Mouse (Mus musculus) B cell, adult 2 months (primary cell): ENCODE data around the gene Ppfia3.
"Not testable (repeated sequence)": the region's sequence is repeated elsewhere in the genome, so short reads cannot be mapped to it uniquely, and the experiment has no call there.

Experiments
- DNase-seq, 2 experiments: peaks; one replicate each; pipeline ENCODE4 v3.0.0; 2022

The Ppfia3 gene

DNA sequence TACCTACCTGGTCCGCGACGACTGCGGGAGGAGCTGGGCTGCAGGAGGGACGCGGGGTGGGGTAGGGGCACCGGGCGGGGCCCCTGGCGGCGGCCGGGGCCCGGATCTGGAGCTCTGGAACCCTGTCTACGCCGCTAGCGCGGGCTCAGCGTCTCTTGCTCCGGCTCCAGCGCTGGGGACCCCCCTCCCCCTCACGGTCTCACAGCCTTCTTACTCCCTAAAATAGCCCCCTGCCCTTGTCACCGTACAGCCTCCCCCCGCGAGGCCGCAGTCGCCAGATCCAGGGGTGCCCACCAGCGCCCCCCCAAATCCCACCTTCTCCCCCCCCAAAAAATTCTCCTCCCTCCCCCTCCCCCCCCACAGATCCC lies at the start of gene Ppfia3:
Gene Ppfia3 (minus strand): TSS at position 368 of the 368 bp plus-strand sequence.
- no peak for DNase-seq

DNA sequence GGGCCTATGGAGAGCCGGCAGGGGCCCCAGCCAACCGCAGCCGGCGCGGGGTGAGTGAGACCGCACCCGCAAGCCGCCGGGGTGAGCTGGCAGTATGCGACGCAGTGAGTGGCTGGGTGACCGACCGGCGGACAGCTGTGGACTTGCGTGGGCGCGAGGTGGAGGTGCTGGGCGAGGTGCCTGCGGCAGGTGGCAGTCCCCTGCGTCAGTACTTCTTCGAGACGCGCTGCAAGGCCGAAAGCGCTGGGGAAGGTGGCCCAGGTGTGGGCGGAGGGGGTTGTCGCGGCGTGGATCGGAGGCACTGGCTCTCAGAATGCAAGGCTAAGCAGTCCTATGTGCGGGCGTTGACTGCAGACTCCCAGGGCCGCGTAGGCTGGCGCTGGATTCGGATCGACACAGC lies 48.8 kb upstream of the Ppfia3 start:
- DNase-seq = peak; percentile 23 to 27

DNA sequence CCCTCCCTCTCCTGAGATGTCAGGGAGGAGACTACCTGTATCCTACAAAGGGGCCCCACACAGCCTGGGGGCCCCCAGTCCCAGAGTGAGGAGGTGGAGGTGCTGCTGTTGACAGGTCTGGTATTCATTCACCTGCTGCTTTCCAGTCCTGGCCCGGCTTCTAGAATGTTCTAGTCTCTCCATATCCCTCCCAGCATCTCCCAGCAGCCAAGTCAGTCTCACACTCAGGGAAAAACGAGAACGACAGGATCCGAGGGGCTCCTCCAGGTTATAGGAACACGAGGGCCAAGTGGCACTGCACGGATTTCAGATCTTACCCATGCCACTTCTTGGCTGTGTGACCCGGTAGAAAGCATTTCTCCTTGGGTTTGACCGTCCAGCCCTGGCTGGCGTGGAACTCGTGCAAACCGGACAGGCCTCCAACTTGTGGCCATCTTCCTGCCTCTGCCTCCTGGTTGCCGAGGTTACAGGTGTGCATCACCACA lies 48.0 kb upstream of the Ppfia3 start:
- no peak for DNase-seq

DNA sequence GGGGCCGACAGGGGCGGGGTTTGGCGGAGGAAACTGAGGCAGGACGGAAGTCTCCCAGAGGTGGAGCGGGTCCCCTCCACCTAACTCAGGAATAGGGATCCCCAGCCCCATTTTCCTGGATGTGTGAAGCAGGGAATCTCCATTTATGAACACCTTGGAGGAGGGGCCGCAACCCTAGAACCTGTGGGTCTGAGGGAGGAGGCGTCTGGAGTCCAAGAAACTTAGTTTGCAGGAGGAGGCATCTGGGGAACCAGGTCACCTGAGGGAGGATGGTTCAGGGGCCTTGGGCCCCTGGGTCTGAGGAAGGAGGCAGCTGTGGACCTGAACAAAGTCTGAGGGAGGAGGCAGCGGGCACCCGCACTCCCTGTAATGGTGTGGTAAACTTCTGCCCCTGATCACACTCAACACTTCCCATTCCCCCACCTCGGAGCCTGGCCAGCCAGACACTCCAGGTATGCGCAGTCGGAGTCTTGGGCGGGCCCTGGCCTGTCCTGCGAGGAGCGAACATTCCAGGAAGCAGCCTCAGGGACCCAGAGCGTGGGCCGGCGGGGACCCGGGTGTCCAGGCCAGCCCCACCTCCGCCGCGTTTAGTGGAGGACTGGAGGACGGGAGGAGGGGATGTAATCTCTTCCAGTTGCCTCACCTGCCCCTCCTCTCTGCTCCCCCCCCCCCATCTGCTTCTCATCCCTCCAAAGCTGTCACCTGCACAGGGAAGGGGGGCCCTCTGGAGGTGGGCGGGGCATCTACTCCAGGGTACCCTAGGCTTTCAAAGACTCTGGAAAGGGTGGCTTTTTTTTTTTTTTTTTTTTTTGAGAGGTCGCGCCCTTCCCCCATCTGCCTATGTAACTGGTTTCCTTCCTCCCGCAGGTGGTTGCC lies 47.3 kb upstream of the Ppfia3 start:
- DNase-seq = peak; percentile 13 to 21

DNA sequence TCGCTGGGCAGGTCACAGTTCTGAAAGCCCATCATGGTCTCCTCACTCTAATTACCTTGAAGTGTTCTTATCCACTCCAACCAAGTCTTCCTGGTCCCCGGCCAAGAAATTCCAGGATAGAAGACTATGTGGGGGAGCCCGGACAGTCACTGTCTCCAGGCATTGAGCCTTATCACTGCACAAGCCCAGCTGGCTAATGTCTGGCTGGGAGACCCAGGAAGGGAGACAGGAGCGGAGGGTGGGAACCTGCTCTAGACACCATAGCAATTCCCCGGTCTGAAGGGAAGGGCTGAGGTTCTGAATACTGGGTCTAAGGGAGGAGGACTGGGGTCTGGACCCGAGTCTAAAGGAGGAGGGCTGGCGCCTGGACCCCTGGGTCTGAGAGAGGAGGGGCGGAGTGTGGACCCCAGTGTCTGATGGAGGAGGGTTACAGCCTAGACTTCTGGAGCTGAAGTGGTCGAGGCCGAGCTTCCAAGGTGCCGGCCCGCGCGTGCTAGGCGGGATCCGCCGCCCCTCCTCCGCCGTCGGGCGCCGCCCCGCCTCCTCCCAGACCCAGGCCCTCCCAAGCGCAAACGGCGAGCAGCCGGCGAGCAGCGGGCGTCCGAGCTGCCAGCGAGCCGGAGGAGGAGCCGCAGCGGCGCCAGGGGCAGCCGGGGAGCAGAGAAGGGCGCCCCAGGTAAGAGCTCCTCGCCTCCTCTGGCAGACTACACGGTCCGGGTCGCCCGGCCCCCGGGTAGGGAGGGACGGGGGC lies 46.5 kb upstream of the Ppfia3 start, which contains the start of gene Ntf5:
Gene Ntf5 (plus strand): TSS at position 583 of the 751 bp plus-strand sequence.
- peak in 1 of 2 experiments; percentile 18 for DNase-seq

DNA sequence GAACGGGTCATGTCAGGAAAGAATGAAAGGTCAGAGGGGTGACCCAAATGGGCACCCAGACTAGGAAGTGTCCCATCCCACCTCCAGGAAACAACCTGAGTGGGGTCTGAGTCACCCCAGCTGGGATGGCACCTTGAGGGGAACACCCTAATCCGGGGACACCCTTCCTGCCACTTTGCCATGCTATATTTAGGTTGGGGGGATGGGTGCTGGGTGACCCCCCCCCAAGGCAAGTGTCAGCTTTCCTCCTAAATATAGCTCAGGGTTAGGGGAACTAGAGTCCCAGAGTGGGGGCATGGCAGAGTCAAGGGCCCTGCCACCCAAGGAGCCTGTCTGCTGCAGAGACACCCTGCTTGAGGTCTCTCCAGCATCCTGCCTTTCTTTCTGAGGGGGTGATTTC lies 45.6 kb upstream of the Ppfia3 start:
- DNase-seq = no peak

DNA sequence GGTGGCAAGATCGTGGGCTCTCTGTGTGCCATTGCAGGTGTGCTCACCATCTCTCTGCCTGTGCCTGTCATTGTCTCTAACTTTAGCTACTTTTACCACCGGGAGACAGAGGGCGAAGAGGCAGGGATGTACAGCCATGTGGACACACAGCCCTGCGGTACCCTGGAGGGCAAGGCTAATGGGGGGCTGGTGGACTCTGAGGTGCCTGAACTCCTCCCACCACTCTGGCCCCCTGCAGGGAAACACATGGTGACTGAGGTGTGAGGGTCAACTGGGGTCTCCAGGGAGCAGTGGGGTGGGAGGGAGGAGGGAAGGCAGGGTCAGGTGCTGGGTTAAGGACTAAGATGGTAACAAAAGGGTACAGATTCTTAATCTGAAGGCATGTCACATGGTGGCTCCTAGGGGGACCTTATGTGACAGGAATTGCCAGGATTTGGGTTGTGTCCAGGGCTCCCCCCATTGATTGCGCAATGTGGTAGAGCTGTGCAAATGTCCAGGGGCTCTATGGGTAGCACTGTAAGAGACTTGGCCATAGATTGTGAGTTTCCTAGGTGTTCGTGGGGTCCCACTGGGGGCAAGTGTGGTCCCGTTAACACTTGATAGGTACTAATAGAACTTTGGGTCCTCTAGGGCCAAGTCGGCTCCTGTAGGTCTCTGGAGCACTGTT lies 42.8 kb upstream of the Ppfia3 start:
- no peak for DNase-seq

DNA sequence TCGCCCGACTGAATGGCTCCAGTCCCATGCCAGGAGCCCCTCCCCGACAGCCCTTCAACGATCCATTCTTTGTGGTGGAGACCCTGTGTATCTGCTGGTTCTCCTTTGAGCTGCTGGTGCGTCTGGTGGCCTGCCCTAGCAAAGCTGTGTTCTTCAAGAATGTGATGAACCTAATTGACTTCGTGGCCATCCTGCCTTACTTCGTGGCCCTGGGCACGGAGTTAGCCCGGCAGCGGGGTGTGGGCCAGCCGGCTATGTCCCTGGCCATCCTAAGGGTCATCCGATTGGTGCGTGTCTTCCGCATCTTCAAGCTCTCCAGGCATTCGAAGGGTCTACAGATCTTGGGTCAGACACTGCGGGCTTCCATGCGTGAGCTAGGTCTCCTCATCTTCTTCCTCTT lies 42.1 kb upstream of the Ppfia3 start:
- DNase-seq = no peak

DNA sequence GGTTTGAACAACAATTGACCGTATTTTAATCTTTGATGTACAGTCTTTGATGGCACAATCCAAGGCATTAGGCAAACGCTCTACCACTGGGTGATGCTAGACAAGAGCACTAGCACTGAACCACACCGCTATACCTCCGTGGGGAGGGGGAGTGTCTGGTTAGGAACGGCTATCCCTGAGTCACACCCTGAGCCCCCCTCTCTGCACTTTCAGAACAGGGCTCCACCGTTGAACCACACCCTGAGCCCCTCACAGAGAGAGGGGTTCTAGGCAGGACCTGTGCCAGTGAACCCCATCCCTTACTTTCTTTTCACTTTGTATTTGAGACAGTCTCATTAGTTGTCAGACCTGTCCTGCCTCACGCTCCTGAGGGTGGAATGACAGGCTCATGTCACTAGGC lies 41.5 kb upstream of the Ppfia3 start:
- DNase-seq = no peak

DNA sequence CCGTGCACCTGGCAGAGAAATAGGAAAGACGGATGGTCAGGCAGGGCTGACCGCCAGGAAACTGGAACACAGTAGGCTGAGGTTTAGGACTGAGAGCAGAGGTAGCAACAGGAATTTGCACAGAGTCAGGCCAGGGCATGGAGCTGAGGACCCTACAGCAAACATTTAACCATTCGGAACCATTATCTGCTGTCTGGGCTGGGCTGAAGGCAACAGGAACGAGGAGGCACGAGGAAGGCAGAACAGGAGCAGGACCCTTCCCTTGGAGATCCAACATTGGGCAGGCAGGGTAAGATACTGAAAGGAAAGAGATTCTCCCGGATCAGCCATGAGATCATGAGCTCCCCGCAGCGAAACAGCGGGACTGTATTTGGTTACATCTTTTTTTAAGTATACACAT lies 41.0 kb upstream of the Ppfia3 start:
- no peak for DNase-seq

DNA sequence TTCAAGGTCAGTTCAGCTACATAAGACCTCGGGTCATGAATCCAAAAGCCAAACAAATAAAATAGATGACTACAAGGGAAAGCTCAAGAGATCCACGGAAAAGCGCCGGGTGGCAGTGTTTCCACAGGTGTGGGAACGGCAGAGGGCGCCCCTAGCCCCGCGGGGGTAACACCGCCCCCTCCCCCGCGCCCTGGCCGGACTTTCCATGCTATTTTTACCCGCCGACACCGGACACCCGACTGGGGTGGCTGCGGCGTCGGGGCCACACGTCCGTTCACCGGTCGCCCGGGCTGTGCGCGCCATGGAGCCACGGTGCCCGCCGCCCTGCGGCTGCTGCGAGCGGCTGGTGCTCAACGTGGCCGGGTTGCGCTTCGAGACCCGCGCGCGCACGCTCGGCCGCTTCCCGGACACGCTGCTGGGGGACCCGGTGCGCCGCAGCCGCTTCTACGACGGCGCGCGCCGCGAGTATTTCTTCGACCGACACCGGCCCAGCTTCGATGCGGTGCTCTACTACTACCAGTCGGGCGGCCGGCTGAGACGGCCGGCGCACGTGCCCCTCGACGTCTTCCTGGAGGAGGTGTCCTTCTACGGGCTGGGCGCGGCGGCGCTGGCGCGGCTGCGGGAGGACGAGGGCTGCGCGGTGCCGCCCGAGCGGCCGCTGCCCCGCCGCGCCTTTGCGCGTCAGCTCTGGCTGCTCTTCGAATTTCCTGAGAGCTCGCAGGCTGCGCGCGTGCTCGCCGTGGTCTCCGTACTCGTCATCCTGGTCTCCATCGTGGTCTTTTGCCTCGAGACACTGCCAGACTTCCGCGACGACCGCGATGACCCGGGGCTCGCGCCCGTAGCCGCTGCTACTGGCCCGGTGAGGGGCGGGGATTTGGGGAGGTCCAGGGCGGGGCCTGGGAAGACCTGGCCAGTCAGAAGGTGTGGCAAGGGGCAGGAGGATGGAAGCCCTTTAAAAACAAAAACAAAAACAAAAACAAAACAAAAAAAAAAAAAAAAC lies 39.6 kb upstream of the Ppfia3 start:
- peak; percentile 16 to 36 for DNase-seq

DNA sequence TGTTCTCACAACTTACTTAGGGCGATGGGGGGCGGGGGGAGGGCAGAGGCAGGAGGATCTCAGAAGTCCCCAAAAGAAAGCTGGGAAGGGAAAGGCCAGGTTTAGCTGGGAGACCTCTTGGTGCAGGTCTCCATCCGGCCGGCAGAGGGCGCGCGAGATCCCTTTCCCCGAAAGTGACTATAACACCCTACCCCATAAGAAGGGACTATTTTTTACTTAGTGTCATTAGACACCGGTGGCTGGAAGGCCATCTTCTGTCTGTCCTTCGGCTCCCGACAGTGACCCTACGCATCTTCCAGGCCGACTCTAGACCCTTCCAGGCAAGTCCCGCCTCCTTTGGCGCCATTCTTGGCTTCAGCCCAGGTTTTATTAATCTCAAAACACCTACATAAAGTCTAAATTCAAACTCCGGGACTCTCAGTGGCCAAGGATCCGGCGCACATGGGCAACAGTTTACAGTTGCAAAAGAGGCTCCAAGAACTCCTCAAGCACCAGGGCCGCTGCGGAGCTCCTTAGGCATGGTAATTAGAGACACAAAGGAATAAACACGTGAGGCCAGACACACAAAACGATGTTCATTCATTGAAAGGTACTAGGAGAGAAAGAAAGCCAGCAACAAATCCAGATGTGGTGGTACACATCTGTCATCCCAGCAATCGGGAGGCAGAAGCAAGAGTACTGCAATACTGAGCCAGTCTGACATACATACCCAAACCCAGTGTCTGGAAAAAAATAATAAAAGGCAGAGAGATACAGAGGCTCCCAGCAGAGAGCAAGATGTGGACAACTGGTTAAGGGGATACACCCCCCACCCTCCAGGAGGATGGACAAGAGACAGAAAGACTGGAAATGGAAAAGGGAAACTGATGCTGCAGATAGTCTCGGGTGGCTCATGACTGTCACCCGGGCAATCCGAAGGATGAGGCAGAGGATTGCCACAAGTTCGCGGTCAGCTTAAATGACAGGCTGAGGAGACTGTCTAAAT lies 38.6 kb upstream of the Ppfia3 start, which contains the start of gene Kcna7:
Gene Kcna7 (plus strand): TSS at position 563 of the 985 bp plus-strand sequence.
- DNase-seq = peak; percentile 84

DNA sequence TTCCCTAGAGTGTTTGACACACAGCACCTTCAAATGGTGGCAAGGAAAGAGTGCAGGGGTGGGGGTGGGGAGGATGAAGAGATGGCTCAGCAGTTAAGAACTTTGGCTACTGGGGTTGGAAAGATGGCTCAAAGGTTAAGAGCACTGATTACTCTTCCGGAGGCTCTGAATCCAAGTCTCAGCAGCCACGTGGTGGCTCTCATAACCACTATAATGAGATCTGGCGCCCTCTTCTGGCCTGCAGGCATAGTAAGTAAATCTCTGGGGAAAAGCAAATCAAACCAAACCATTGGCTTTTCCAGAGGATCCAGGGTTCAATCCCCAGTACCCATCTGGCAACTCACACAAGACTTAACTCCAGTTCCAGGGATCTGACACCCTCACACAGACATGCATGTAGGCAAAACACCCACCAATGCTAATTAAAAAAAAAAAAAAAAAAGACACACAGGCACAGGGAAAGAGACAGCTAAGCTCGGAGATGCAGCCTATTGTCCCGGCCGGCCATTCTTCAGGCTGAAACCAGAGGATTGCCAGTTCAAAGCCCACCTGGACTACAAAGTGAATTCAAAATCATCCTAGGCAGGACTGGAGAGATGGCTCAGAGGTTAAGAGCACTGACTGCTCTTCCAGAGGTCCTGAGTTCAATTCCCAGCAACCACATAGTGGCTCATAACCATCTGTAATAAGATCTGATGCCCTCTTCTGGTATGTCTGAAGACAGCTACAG lies 36.9 kb upstream of the Ppfia3 start:
- peak; percentile 79 to 80 for DNase-seq

DNA sequence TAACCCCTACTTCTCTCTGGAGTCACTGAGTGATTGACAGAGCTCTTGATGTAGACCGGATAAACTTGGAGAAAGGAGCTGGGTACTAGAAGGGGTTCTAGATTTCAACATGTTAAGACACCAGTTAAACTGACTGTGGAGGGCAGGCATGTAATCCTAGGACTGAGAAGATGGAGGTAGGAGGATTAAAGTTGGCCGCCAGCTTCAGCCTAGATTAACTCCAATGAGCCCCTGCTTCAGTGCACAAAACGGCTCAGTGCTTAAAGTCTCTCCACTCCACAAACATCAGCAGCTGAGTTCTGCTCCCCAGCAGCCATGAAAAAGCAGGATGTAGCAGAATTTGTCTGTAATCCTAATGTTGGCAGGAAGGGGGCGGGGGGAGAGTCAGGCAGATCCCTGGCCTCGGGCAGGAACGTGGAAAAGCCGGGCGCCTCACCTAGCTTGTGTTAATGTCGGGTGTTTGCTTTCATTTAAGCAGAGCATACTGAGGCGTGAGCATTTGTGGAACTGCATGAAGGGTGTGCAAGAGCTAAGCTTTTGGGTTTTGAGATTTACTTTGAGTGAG lies 34.8 kb upstream of the Ppfia3 start:
- no peak for DNase-seq

DNA sequence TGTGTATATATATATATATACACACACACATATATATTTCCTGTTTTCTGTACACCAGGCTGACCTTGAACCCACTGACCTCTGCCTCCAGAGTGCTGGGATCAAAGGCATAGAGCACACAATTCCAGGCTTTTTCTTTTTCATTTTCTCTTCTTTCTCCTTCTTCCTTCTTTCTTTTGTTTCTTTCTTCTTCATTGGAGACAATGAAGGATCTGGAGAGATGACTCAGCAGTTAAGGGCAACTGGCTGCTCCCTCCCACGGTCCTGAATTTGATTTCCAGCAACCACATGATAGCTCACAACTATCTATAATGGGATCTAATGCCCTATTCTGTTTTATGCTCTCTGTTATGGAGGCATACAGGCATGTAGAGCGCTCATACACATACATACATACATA lies 30.0 kb upstream of the Ppfia3 start:
- no peak for DNase-seq

DNA sequence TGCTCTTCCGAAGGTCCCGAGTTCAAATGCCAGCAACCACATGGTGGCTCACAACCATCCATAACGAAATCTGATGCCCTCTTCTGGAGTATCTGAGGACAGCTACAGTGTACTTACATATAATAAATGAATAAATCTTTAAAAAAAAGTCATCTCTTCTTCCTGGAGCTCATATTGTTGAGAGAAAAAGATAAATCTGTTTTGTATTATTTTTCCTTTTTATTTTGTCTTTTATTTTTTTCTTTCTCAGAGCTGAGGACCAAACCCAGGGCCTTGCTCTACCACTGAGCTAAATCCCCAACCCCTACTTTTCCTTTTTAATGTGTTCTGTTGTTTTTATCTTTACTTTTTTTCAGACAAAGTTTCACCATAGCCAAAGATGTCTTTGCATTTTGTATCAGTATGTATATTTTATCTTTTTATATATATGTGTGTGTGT lies 29.5 kb upstream of the Ppfia3 start:
- not testable (repeated sequence) for DNase-seq

DNA sequence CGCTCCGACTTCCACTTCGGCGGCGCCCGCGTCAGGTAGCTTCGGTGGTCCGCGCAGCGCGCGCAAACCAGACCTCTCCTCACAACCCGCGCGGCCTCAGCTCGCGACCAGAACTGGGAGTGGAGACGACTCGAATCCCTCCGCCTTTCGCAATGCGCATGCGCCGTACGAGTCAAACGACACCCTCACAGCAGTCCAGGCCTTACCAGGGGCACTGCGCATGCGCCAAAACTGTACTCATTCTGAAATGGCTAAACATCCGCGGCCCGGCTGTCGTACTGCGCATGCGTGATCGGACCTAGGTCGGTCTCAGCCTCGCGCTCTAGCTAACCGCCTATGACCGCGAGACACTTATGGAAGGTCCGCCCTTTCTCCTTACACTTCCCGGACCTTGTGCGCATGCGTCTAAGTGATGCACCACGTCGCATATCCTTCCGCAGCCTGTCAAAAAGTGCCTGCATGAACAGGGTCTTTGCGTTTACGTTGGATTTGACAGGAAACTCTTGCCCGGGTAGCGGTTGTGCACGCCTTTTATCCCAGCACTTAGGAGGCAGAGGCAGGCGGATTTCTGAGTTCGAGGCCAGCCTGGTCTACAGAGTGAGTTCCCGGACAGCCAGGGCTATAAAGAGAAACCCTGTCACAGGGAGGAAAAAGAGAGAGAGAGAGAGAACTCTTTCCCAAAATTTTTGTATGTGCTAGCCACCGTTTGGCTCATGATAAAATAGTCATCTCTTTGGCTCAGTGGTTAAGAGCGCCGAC lies 28.9 kb upstream of the Ppfia3 start, which contains the start of gene Snrnp70:
Gene Snrnp70 (minus strand): TSS at position 165 of the 759 bp plus-strand sequence.
- peak; percentile 99 for DNase-seq

DNA sequence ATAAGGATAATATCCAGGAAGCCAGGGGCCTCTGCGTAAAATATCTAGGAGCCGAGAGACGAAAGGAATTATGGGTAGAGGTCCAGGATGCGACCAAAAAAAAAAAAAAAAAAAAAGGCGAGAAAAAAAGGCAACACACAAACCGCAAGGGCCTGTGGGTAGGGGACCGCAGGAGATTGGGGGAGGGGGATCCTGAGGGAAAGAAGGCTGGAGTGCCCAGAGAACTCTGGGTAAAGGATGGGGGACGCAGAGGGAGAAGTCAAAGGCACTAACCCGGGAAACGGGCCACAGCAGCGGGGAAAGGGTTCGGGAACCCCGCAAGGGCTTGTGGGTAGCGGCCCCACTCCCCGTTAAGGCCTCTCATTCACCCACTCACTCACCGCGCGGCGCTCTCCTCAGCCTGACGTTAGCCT lies 28.3 kb upstream of the Ppfia3 start:
- DNase-seq = no peak

DNA sequence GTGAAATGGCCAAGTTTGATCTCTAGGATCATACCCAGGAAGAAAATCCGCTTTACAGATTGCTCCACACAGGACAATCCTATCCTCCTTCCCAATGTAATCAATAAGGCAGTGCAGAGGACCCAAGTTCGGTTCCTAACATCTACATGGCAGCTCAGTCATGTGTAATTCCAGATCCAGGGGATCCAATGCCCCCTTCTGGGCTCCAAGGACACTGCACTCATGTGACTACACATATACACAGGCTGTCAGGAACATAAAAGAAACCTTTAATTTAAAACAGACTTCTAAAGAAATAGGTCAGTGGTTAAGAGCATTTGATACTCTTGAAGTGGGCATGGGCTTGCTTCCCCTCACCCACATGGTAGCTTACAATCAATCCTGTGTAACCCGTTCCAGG lies 19.3 kb upstream of the Ppfia3 start:
- DNase-seq = no peak
